Mouse (Mus musculus) heart, adult 2 months (tissue): ENCODE results near the gene Srprb.

Source experiments
- CTCF ChIP-seq: fragments of 200-600 bp; IDR thresholded peaks from 2 replicates; pipeline ENCODE4 v1.8.1; 2022; ENCODE audit warnings: antibody characterized with exemption, mild to moderate bottlenecking, moderate library complexity
- POLR2A ChIP-seq: fragments of 200-500 bp; IDR thresholded peaks from 2 replicates; pipeline ENCODE4 v1.6.1; 2011; ENCODE audit warnings: mild to moderate bottlenecking, low read depth, low read length, control low read depth; ENCODE audit not compliant: insufficient read depth

GRCm38 (mm10) chr9:103208802-103209423 lies 7.0 kb upstream of the Srprb start:
- TF ChIP-seq CTCF = no peak
- TF ChIP-seq POLR2A = no peak
